9 mouse cellular contexts compared by ENCODE assay signal in genomic region chr12:102744839-102745238, GRCm38 (mm10). TPM values are rescaled to one million over a fixed set of nuclear protein-coding genes. Genes with fewer than 3 reads are reported as not detected.
DNase-seq lines count a peak whose midpoint lies in the region; ATAC-seq and TF ChIP-seq lines count a peak whose summit lies in the region.
"Had no signal": no experiment of that assay in that cellular context is flagged by ENCODE, and none has a peak within 500 bp of the region (broad histone marks: within the 10 kb centered on the region; RNA-seq: fewer than 3 reads in every experiment).

No protein-coding gene starts in this region.

- H3K27ac ChIP-seq in heart, embryonic 16.5 days (ENCODE audit: low read length) = no peak overlapping the region
- no peak overlapping the region for H3K27ac ChIP-seq in hindbrain, embryonic 12.5 days
- no peak overlapping the region for H3K27ac ChIP-seq in cerebellum, adult 2 months (ENCODE audit: insufficient read depth, low read length)

- no peaks in the 10 kb centered on the region for H3K27me3 ChIP-seq in heart, embryonic 16.5 days (ENCODE audit: control insufficient read depth, insufficient read depth, low read length)
- H3K27me3 ChIP-seq in hindbrain, embryonic 12.5 days = no peaks in the 10 kb centered on the region
- H3K27me3 ChIP-seq in cerebellum, adult 2 months (ENCODE audit: control insufficient read depth, insufficient read depth, low read length) = no peaks in the 10 kb centered on the region

- peak overlapping the region; percentile 83; the same call in 1 of the 2 replicates for H3K4me2 ChIP-seq in heart, embryonic 16.5 days (ENCODE audit: low read depth, low read length)
- H3K4me2 ChIP-seq in hindbrain, embryonic 12.5 days (replicated peaks) = peak overlapping the region; percentile 91

- ATAC-seq in heart, embryonic 16.5 days (replicated peaks; ENCODE audit: extremely low read depth, insufficient read depth, low FRiP score) = no peak
- no peak for ATAC-seq in hindbrain, embryonic 12.5 days (ENCODE audit: low FRiP score)
- peak; percentile 58 for ATAC-seq in megakaryocyte-erythroid progenitor cell, adult 5-6 weeks (replicated peaks; ENCODE audit: low FRiP score, low TSS enrichment, poor library complexity, severe bottlenecking)

- peaks cover 6% of the 10 kb centered on the region for H3K36me3 ChIP-seq in heart, embryonic 16.5 days (ENCODE audit: control insufficient read depth, insufficient read depth)
- H3K36me3 ChIP-seq in hindbrain, embryonic 12.5 days = peaks cover 8% of the 10 kb centered on the region; the same call in 1 of the 2 replicates

- intact Hi-C loops in heart, postnatal 25 days (cut with DNase I) = loop anchor here (5.0 kb wide), 1 partner anchor 132 kb away; the partner anchor contains the start of gene Btbd7

- no peaks in the 10 kb centered on the region for H3K9me3 ChIP-seq in heart, embryonic 16.5 days (replicated peaks; ENCODE audit: control insufficient read depth, low read length)
- H3K9me3 ChIP-seq in hindbrain, embryonic 12.5 days (replicated peaks) = no peaks in the 10 kb centered on the region

- peaks cover 18% of the 10 kb centered on the region for H3K4me1 ChIP-seq in heart, embryonic 16.5 days (ENCODE audit: control insufficient read depth, insufficient read depth, low read length)
- peaks cover 20% of the 10 kb centered on the region for H3K4me1 ChIP-seq in hindbrain, embryonic 12.5 days
- no peaks in the 10 kb centered on the region; the same call in 1 of the 2 replicates for H3K4me1 ChIP-seq in cerebellum, adult 2 months (ENCODE audit: control insufficient read depth, insufficient read depth, low read length)

- no peak overlapping the region for H3K9ac ChIP-seq in heart, embryonic 16.5 days (ENCODE audit: low read length)
- H3K9ac ChIP-seq in hindbrain, embryonic 12.5 days = no peak overlapping the region

- 47% methylated on average over 6 of the region's 6 CpGs for WGBS in heart, embryonic 16.5 days
- WGBS in hindbrain, embryonic 12.5 days = 68% methylated on average over 6 of the region's 6 CpGs
- 43% methylated on average over 6 of the region's 6 CpGs for WGBS in cerebellum, adult 2 months

- DNase-seq in heart, postnatal 25 days (ENCODE audit: low spot score) = no peak
- peak; percentile 74 for DNase-seq in MEL-GATA-1-ER (ENCODE audit: extremely low read depth, low read depth)
- no peak for DNase-seq in cerebellum, adult 2 months
- no peak for DNase-seq in urinary bladder, postnatal 4 days (ENCODE audit: low spot score in 2 of 2)
- DNase-seq in Muller cell, postnatal 12 days (ENCODE audit: inconsistent ontology term) = no peak

- no peak for TF ChIP-seq CTCF in cerebellum, adult 2 months (IDR thresholded peaks at IDR 0.05; ENCODE audit: borderline replicate concordance, insufficient read depth, low read depth, low read length)

- no peak for TF ChIP-seq POLR2A in cerebellum, adult 2 months (IDR thresholded peaks at IDR 0.05; ENCODE audit: borderline replicate concordance, insufficient read depth, low read length)

- H3K4me3 ChIP-seq in heart, embryonic 16.5 days (ENCODE audit: low read length) = no peak overlapping the region
- H3K4me3 ChIP-seq in hindbrain, embryonic 12.5 days = peak overlapping the region; percentile 95; the same call in 1 of the 2 replicates
- H3K4me3 ChIP-seq in cerebellum, adult 2 months (replicated peaks; ENCODE audit: insufficient read depth, low read depth, low read length) = no peak overlapping the region

RNA-seq across cellular contexts. Expression of gene Tmem251, which starts 1.3 kb away (rescaled TPM):
- polyA plus RNA-seq in heart, embryonic 16.5 days (2015; fragmentation: Nextera tagmentation; extraction: Ambion mirVana) = 7.7 and 8.3 TPM in 2 replicates
- 1 to 10 TPM; 3.3 to 3.9 TPM for total RNA-seq in heart, postnatal 25 days (2021)
- 10.8 and 11.7 TPM in 2 replicates for polyA plus RNA-seq in hindbrain, embryonic 12.5 days (2016; fragmentation: Nextera tagmentation; extraction: Ambion mirVana)
- 9.2 and 13.8 TPM in 2 replicates for total RNA-seq in megakaryocyte-erythroid progenitor cell, adult 5-6 weeks (2014; fragmentation: Nextera tagmentation)
- total RNA-seq in megakaryocyte-erythroid progenitor cell, adult 5-6 weeks (2017) = 8.1 and 10.8 TPM in 2 replicates
- polyA plus RNA-seq in cerebellum, adult 2 months (2012; rRNA removed) = 3.7 and 3.9 TPM in 2 replicates

RNA-seq across cellular contexts. Expression of gene Moap1, which starts 1.4 kb away (rescaled TPM):
- 19.0 and 19.5 TPM in 2 replicates for polyA plus RNA-seq in heart, embryonic 16.5 days (2015; fragmentation: Nextera tagmentation; extraction: Ambion mirVana)
- total RNA-seq in heart, postnatal 25 days (2021) = 1 to 10 TPM; 7.3 to 7.9 TPM
- polyA plus RNA-seq in hindbrain, embryonic 12.5 days (2016; fragmentation: Nextera tagmentation; extraction: Ambion mirVana) = 35.1 and 38.2 TPM in 2 replicates
- 3.8 and 8.2 TPM in 2 replicates for total RNA-seq in megakaryocyte-erythroid progenitor cell, adult 5-6 weeks (2014; fragmentation: Nextera tagmentation)
- total RNA-seq in megakaryocyte-erythroid progenitor cell, adult 5-6 weeks (2017) = 11.5 and 15.8 TPM in 2 replicates
- 11.9 and 13.8 TPM in 2 replicates for polyA plus RNA-seq in cerebellum, adult 2 months (2012; rRNA removed)

RNA-seq across cellular contexts. Expression of gene Gm28051, which starts 12.7 kb away (rescaled TPM):
- polyA plus RNA-seq in heart, embryonic 16.5 days (2015; fragmentation: Nextera tagmentation; extraction: Ambion mirVana) = not detected in 2 replicates
- total RNA-seq in heart, postnatal 25 days (2021) = not detected
- not detected in 2 replicates for polyA plus RNA-seq in hindbrain, embryonic 12.5 days (2016; fragmentation: Nextera tagmentation; extraction: Ambion mirVana)
- total RNA-seq in megakaryocyte-erythroid progenitor cell, adult 5-6 weeks (2014; fragmentation: Nextera tagmentation) = not detected in 2 replicates
- total RNA-seq in megakaryocyte-erythroid progenitor cell, adult 5-6 weeks (2017) = not detected in 2 replicates
- polyA plus RNA-seq in cerebellum, adult 2 months (2012; rRNA removed) = not detected in 2 replicates
- polyA plus RNA-seq: brain, embryonic 14.5 days had no signal

RNA-seq across cellular contexts. Expression of gene Gon7, which starts 12.8 kb away (rescaled TPM):
- 20.0 and 27.2 TPM in 2 replicates for polyA plus RNA-seq in heart, embryonic 16.5 days (2015; fragmentation: Nextera tagmentation; extraction: Ambion mirVana)
- 10 to 100 TPM; 10.8 to 11.7 TPM for total RNA-seq in heart, postnatal 25 days (2021)
- 40.1 and 44.5 TPM in 2 replicates for polyA plus RNA-seq in hindbrain, embryonic 12.5 days (2016; fragmentation: Nextera tagmentation; extraction: Ambion mirVana)
- 12.2 and 21.1 TPM in 2 replicates for total RNA-seq in megakaryocyte-erythroid progenitor cell, adult 5-6 weeks (2014; fragmentation: Nextera tagmentation)
- 25.5 and 28.1 TPM in 2 replicates for total RNA-seq in megakaryocyte-erythroid progenitor cell, adult 5-6 weeks (2017)
- 18.9 and 22.5 TPM in 2 replicates for polyA plus RNA-seq in cerebellum, adult 2 months (2012; rRNA removed)

RNA-seq across cellular contexts. Expression of gene Ubr7, which starts 12.9 kb away (rescaled TPM):
- 33.0 and 33.3 TPM in 2 replicates for polyA plus RNA-seq in heart, embryonic 16.5 days (2015; fragmentation: Nextera tagmentation; extraction: Ambion mirVana)
- 10 to 100 TPM; 24.4 to 25.3 TPM for total RNA-seq in heart, postnatal 25 days (2021)
- polyA plus RNA-seq in hindbrain, embryonic 12.5 days (2016; fragmentation: Nextera tagmentation; extraction: Ambion mirVana) = 42.0 and 45.4 TPM in 2 replicates
- 40.2 and 46.4 TPM in 2 replicates for total RNA-seq in megakaryocyte-erythroid progenitor cell, adult 5-6 weeks (2014; fragmentation: Nextera tagmentation)
- 65.0 and 72.8 TPM in 2 replicates for total RNA-seq in megakaryocyte-erythroid progenitor cell, adult 5-6 weeks (2017)
- polyA plus RNA-seq in cerebellum, adult 2 months (2012; rRNA removed) = 24.3 and 25.5 TPM in 2 replicates
